Mouse (Mus musculus): Measurements from ENCODE around the gene Mterf1a. TPM values are rescaled to one million over a fixed set of nuclear protein-coding genes. Genes with fewer than 3 reads are reported as not detected.

The Mterf1a gene
- polyA plus RNA-seq, 1 experiment from 2014 or later: 9.0 TPM

Other genes starting within 250 kb of the Mterf1a start
- gene Tmbim7, start 242.8 kb downstream of the Mterf1a start, polyA plus RNA-seq (2015; fragmentation: Nextera tagmentation; extraction: Ambion mirVana): not detected in 2 replicates
- gene Gatad1, start 236.7 kb downstream of the Mterf1a start, polyA plus RNA-seq (2015; fragmentation: Nextera tagmentation; extraction: Ambion mirVana): 60.8 and 63.3 TPM in 2 replicates
- 11.2 and 11.8 TPM in 2 replicates for gene Ankib1, start 91.0 kb downstream of the Mterf1a start, polyA plus RNA-seq (2015; fragmentation: Nextera tagmentation; extraction: Ambion mirVana)
- gene Krit1, start 90.7 kb downstream of the Mterf1a start, polyA plus RNA-seq (2015; fragmentation: Nextera tagmentation; extraction: Ambion mirVana): 55.4 and 58.5 TPM in 2 replicates
- 0.06 and 0.10 TPM in 2 replicates for gene Lrrd1, start 48.8 kb downstream of the Mterf1a start, polyA plus RNA-seq (2015; fragmentation: Nextera tagmentation; extraction: Ambion mirVana)
- 182 and 184 TPM in 2 replicates for gene Akap9, start 34.1 kb upstream of the Mterf1a start, polyA plus RNA-seq (2015; fragmentation: Nextera tagmentation; extraction: Ambion mirVana)
- 71.6 and 71.8 TPM in 2 replicates for gene Cyp51, start 210.8 kb upstream of the Mterf1a start, polyA plus RNA-seq (2015; fragmentation: Nextera tagmentation; extraction: Ambion mirVana)